Mouse (Mus musculus) spleen, adult 2 months (tissue): ENCODE measurements around the gene Foxk1.

Experiments used
- CTCF ChIP-seq: fragments of 200-500 bp; IDR thresholded peaks from 2 replicates; pipeline ENCODE4 v1.5.1; 2011; ENCODE audit warnings: mild to moderate bottlenecking, inconsistent platforms; ENCODE audit not compliant: insufficient read depth, insufficient read length, insufficient replicate concordance; ENCODE audit errors: extremely low read depth
- POLR2A ChIP-seq: fragments of 200-500 bp; IDR thresholded peaks from 2 replicates; pipeline ENCODE4 v1.6.1; 2011; ENCODE audit warnings: low read depth, low read length, inconsistent platforms

- no peak for TF ChIP-seq CTCF
- TF ChIP-seq POLR2A: no peak; the same call in 1 of the 2 replicates
Measured at GRCm38 (mm10) chr5:142375641-142376040, 25.7 kb upstream of the Foxk1 start.
